Mouse (Mus musculus) R1 (cell line): ENCODE data around the gene Bcdin3d.
A peak's percentile ranks its signal among the peaks of the same experiment; 100 is the strongest.

Experiments
- DNase-seq: peaks from one replicate; pipeline ENCODE4 v3.0.0-alpha.2; 2018; ENCODE audit warnings: low read depth, low spot score

The Bcdin3d gene

DNA sequence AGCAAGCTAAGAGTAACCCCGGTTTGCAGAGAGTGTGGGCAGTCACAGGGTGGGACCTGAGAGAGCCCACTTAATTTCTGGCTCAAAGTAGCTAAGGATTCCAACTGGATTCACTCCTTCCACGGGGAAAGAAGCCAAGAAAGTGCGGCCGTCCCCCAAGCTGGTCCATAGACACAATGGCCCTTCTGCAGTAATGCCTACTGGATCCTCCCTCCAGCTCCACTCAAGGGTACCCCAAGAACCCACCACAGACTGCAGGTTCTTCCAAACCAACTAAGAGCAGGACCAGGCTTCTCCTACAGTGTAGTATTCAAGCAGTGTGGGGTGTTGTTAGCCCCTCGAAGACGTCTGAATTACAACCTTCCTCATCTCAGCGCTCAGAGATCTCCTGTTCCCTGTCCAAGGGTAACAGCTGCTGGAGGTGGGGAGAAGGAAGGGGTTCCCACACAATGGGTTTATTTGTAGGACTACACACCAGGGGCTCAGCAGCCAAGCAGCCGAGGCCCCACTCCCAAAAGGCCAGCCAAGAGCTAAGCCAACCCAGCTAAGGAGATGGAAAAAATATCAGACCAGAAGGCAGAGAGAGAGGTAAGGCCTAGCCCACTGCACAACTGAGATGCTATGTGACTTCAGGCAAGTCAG is 33.6 kb downstream of the Bcdin3d start:
- DNase-seq: no peak

DNA sequence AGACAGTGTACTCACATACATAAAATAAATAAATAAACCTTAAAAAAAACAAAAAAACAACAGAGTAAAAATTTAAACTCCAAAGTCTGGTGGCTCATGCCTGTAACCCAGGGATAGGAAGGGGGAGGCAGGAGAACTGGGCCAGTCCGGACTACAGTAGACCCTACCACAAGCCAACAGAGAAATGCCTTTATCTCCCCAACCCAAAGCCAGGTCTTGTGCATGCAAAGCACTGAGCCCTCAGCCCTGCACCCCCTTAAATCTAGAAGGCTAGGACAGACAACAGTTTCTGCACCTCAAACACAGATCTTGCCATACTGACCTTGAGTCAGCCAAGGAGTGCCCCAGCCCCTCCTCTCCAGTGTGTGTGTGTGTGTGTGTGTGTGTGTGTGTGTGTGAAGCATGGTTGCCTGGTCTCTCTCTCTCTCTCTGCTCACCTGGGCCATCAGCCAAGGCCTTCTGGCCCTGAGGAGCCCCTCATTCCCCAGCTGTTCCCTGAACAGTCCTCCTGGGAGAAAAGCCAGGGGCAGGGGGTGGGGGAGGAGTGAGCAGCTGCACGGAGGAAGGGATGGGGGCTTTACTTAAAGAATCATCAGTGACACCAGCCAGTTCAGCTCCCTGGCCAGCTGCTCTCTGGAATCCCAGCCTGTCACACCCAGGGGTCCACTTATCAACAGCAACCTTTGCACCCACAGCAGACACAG is 34.3 kb downstream of the Bcdin3d start:
- no peak for DNase-seq

DNA sequence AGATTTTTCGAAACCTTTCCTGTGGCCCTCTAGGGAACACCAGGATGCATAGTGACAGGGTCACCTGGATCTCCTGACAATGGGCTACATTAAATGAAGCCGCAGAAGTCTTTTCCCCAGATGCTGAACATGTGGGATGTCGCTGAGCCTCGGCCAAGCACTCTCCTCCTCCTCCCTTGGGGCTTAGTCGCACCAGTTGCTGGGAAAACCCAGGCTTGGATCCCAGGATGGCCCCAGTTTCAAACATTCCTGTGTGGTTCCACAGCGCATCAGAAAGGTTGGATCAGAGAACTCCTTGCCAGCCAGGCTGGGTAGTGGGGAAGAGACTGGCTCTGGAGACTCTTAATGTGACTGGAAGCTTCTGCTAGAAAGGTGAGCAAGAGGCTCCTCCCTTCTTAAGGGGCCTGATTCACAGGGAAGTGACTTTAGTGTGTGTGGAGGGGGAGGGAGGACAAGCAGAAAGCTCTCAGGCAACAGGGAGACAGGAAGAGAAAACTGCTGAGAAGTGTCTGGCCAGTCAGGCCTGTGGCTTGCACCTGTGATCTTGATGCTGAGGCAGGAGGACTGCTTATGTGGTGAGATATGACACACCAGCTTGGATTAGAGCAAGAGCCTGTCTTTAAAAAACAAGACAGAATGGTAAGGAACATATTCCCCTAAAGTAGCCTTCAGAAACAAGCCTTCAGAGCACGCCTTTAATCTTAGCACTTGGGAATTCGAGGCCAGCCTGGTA is 35.4 kb downstream of the Bcdin3d start:
- DNase-seq: no peak

DNA sequence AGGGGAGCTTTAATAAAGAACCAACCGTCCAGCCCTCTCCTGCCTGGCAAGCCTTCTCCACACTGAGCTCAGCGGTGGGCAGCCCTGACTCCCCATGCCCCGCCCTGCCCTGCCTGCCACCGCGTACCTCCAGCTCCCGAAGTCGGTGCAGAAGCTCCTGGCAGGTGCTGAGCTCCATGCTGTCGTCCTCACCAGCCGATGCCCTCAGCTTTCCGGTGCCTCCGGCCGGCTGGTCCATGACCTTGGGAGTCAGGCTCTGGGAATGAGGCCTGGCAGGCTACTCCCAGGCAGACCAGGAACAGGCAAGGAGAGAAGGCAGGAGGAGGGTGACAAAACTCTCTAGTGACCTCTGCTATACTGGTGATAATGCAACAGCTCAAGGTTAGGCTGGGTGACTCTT is 40.6 kb downstream of the Bcdin3d start:
- no peak for DNase-seq

DNA sequence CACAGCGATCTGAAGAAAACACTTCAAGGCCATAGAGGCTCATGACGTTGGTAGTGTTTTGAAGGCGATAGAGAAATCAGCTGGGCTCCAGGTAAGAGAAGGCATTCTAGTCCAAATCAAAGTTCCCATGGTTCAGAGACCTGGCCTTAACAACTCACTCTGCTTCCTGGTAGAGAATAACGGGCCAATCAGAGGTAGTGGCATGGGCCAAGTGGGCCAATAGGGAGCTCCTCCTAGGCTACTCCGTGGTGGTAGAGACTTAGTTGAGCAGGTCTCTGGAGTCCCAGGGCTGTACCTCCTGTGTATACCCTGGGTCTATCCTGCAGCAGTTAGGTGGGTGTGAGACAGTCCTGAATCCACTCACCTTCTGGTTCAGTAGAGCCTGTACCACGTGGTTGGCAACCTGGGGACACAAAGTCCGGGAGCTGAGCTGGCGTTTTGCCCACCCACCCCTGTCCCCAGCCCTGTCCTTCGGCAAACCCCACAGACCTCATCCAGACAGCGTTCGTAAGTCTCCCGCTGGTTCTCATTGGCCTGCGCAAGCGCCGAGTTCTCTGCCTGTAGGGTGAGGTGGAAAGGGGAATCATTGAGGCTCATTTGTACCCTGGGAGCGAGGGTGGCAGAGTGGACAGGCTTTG is 41.3 kb downstream of the Bcdin3d start:
- DNase-seq: no peak

DNA sequence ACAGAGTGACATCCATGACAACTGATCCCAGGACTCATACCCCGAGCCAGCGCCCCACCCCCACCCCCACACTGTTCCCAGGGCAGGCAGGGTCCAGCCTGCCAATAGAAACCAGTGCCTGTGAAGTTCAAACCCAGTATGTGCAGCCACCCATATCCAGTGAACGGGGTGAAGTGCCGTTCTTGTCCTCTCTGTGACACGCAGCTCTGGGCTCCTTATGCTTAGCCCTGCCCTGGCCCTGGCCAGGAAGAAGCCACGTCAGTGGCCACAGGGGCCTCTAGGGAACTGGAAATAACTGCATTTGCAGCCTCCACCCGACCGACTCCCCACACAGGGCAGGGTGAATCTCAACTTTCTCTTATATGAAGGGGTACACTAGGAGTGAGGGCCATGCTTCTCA is 42.6 kb downstream of the Bcdin3d start:
- no peak for DNase-seq

DNA sequence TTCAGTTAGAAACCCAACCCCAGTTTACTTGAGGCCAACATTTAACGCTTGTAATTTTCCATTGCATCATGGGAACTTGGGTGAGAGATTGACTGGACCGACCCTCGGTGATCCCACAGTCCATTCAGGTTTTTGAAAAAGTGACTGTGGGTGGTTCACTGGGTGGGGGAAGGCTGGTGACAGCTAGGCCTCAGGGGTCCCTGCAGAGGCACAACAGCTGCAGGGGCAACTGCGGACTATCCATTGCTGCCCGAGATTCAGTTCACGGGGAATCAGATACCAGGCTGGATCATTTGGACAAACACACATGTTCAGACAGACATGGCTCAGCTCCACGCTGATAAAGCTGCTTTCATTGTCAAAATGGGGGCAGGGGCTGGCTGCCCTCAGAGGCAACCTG is 43.0 kb downstream of the Bcdin3d start:
- no peak for DNase-seq

DNA sequence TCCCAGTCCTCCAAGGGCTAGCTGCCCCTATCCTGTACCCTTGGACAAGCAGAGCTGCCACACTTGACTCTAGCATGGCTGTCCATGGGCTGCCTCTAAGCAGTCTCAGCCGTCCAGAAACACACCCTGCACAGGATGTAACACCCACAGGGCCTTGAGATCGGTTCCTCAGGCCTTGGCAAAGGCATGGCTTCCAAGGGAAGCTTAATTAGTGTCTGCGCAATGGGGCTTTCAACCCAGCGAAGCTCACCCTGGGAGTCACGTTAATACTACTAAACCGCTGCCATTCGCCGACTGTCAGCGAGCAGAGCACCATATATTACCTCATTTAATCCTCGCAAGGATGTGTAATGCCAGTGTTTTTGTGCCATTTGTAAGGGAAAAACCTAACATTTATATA is 43.5 kb downstream of the Bcdin3d start:
- no peak for DNase-seq

DNA sequence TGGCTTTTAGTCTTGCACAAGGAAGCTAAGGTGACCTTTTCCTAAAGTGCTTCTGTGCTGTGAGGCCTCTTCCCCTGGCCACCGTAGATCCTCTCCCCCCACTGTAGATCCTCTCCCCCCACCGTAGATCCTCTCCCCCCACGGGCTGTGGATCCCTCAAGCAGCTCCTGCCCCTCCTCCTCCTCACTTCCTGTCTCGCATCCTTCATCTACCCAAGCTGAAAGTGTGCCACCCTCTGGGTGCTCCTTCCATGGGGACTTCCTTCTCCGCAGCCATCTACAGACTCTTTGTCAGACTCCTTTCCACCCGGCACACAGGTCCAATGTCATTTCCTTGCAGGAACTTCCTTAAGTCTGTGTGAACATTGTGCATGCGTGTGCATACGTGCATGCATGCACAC is 44.1 kb downstream of the Bcdin3d start:
- no peak for DNase-seq

DNA sequence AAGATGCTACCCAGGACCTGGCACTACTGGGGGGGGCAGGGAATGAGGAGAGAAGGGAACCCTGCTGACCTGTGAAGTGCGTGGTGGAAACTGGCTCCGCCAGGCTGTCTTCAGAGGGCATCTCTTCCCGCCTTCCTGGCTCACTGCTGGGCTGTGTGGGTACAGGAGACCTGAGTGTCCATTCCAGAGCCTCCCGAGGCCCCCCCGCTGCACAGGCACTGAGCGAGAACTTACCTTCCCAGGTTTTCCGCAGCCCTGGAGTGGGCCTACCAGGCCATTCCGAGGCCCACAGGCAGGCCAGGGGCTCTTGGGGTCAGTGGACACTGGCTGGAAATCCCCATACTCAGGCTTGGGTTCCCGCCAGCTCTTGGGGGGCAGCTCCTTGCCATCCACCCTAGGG is 50.6 kb downstream of the Bcdin3d start:
- no peak for DNase-seq

DNA sequence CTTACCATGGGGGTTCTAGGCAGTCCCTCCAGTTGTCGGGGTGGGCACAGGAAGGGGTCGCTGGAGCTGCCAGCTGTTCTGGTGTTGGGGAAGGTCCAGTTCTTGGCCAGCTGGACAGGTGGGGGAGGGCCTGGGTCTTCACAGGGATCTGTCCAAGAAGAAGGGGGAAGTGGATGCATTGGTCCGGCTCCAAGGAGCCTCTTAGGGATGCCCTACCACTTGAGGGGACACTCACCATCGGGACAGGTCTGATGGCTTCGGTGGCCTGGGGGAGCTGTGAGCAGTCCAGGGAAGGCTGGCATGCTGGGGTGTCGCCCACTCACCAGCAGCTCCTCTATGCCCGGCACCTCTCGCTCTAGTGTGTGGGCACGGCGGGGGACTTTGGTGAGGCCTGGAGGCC is 51.4 kb downstream of the Bcdin3d start:
- DNase-seq: no peak

DNA sequence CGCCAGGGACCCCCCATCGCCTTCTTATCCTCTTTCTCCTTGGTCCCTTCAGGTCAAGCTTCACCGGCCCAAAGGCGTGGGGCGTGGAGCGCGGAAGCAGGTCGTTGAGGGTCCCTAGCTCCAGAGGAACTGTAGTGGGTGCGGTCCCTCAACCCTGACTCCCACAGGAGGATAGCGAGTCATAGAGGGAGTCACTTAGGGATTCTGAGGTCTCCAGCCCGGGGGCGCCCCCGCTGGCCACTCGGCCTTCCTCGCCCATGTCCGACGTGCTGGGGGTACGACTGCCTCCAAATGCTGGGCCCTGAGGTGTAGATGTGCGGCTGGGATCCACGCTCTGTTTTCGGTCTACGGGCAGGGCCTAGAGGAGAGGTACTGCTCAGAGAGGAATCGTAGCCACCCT is 52.0 kb downstream of the Bcdin3d start:
- no peak for DNase-seq

DNA sequence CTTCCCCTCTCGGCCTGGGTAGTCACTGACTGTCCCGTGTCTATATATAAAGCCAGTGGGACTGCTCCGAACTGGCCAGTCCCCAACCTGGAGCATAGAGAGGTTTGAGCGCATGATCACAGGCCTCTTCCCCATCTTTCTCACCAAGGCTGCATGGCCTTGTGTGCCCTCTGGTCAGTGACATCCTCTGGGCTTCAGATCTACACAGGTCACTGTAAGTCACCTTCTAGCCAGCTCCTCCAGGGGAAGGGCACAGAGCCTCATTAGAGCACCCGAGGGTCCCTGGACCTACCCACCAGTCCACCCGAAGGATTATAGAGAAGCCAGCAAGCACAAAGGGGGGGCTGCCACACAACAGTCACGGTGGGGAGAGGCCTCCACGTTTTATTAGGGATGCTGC is 52.9 kb downstream of the Bcdin3d start:
- no peak for DNase-seq

DNA sequence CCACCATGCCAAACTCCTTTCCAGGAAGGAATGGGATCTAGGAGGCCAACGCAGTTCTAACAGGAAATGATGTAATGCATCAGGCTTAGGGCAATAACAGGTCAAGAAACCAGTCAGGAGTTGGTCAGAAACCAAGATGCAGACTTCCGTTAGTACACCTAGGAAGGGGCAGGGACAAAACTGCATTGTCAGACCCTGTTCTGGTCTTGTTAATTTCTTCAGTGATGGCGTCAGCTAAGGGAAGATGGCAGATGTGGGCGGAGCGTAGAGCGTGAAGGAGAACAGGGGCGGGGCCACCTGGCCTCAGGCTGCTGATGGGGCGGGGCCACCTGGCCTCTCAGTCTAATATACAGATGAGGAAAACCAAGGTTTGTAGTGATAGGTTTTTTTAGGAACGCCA is 53.4 kb downstream of the Bcdin3d start:
- DNase-seq: peak; percentile 91

DNA sequence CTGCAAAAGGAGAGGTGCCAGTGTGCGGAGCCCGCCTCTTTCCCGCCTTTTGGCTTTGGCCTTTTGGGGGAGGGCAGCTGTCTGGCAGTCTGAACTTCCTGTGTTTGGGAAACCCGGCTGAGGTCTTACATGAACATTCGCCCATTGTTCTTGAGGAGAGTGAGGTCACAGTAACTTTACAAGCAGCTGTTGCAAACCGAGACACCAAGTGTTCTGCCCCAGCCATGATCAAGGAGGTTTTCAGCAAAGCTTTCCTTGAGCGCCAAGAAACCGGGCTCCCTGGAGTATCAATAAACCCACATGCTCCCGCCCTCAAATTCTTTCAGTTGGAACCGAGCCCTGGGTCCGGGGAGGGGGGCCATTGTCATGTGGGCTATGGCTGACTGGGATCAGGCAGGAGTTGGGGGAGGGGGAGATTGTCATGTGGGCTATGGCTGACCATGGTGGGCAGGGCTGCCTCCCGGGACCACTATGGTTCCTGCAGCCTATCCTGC is 54.0 kb downstream of the Bcdin3d start:
- peak; percentile 89 for DNase-seq

DNA sequence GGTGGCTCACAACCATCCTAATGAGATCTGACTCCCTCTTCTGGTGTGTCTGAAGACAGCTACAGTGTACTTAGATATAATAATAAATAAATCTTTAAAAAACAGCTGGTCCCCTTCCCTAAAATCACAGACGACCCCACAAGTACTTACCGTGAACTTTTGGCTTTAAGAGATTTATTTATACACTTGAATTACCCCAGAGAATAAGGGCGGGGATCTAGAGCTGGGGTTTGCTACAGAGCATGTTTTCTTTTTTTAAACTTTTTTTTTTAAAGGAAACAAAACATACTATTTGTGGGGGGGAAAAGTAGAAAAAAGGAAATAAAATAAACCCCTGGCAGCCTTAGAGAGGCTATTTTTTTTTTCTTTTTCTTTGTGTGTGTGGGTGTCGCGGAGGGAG is 54.4 kb downstream of the Bcdin3d start:
- DNase-seq: no peak
